Mouse (Mus musculus) ES-E14 (cell line): Measurements from ENCODE around the gene Fam189a1.

Experiments
- CHD2 ChIP-seq: IDR thresholded peaks from 2 replicates; pipeline ENCODE4 v1.6.1; 2014; ENCODE audit warnings: mild to moderate bottlenecking, low read depth, low read length, inconsistent platforms
- MAFK ChIP-seq: IDR thresholded peaks from 2 replicates; pipeline ENCODE4 v1.6.1; 2014; ENCODE audit warnings: mild to moderate bottlenecking, low read depth, low read length, inconsistent platforms; ENCODE audit not compliant: insufficient read depth
- ZNF384 ChIP-seq: IDR thresholded peaks from 2 replicates; pipeline ENCODE4 v1.6.1; 2012; ENCODE audit warnings: low read depth, low read length, inconsistent platforms

DNA sequence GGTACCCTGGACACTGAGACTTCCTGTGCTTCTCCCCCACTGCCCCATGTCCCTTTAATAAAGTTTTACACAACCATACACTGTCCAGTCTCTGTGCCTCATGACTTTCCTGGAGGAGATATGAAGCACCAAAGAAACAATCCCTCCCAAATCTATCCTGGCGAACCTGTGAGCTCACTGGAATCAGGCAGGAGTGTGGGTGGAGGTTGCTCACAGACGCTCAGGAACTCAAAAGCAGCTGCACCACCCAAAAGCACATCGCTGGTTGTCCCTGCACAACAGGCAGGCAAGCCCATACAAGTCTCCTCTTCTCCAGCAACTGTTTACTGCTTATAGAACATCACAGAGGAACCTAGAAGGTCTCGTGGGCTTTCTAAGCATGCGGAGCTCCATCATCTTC, 15.5 kb downstream of the Fam189a1 start:
- TF ChIP-seq MAFK = no peak
- no peak for TF ChIP-seq CHD2
- no peak for TF ChIP-seq ZNF384
